Mouse (Mus musculus) neural tube, embryonic 14.5 days (tissue): ENCODE measurements at regions not wholly inside any gene's neighbourhood (a gene's known extent, or its start where the extent isn't known, plus 50 kb on each side); places are given as distances from the start of the nearest gene placed in this dataset.

Experiments used
- ATAC-seq: fragments of 200-750 bp; cut with Nextera tagmentation; 2 replicates; pipeline ENCODE4 v1.8.0; 2017; ENCODE audit warnings: low read depth, mild to moderate bottlenecking, moderate TSS enrichment, moderate library complexity
- H3K27ac ChIP-seq: fragments of 300-500 bp; sonication (generic); 2 replicates; pipeline ENCODE4 v1.5.1; 2014; ENCODE audit warnings: low read depth, mild to moderate bottlenecking, control low read depth, low read length, moderate library complexity, mixed read lengths
- H3K27me3 ChIP-seq: fragments of 300-500 bp; sonication (generic); 2 replicates; pipeline ENCODE4 v1.6.1; 2014; ENCODE audit warnings: low read length; ENCODE audit not compliant: control insufficient read depth, insufficient read depth
- H3K36me3 ChIP-seq: fragments of 300-500 bp; sonication (generic); 2 replicates; pipeline ENCODE4 v1.6.1; 2014; ENCODE audit warnings: low read length, mixed read lengths; ENCODE audit not compliant: control insufficient read depth, insufficient read depth
- H3K4me1 ChIP-seq: fragments of 300-500 bp; sonication (generic); 2 replicates; pipeline ENCODE4 v1.6.1; 2014; ENCODE audit warnings: low read length; ENCODE audit not compliant: control insufficient read depth, insufficient read depth
- H3K4me2 ChIP-seq: fragments of 300-500 bp; sonication (generic); 2 replicates; pipeline ENCODE4 v1.6.1; 2014; ENCODE audit warnings: mild to moderate bottlenecking, low read depth, low read length, control low read depth
- H3K4me3 ChIP-seq: fragments of 300-500 bp; sonication (generic); 2 replicates; pipeline ENCODE4 v1.5.1; 2014; ENCODE audit warnings: low read depth, low read length, control low read depth, mixed read lengths
- H3K9ac ChIP-seq: fragments of 300-500 bp; sonication (generic); replicated peaks from 2 replicates; pipeline ENCODE4 v1.6.1; 2014; ENCODE audit warnings: low read depth, mild to moderate bottlenecking, control low read depth, low read length, mixed read lengths
- H3K9me3 ChIP-seq: fragments of 300-500 bp; sonication (generic); 2 replicates; pipeline ENCODE4 v1.6.1; 2016; ENCODE audit warnings: low read length; ENCODE audit not compliant: control insufficient read depth
- whole genome bisulfite sequencing: fragments of 180-500 bp; shearing (Covaris S2); extraction: QIAGEN DNeasy Blood & Tissue Kit; methylation state at CpG from one replicate; pipeline ENCODE4 v1.1.7; 2014; 5-methylcytosine and 5-hydroxymethylcytosine counted together

DNA sequence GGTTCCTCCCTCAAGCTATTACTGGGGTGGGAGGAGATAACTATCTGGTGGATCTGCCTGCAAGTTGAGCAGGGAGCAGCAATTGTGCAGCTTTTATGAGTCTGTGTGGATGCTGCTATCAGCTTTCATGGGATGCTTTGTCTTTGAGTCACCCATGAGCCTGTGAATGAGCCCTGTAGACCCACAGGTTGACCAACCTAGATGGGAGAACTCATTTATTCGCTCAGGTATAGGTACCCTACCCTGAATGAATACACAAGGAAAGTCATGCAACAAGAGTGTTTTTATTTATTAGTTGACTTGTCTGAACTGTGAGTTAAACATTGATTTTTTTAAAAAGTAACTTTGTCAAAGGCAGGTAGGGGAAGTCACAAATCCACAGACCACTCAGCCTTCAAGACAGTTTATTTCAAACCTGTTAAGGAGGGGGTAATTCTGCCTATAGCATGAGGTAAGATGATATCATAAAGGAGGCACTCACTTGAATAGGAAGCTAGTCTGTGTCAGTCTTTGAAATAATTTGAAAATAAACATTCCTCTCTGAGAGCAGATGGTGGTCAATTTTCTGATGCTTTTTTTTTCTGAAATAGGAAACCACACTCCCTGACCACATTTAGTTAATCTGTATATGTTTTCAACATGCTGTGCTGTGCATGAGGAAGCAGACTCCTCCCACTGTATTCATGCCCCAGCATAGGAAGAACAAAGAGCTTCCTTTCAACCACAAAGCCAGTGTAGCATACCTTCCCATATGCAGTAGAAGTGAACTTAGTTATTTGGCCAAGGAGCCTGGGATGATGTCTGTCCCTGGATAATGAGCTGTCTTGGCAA is 302.0 kb downstream of the Cmpk2 start:
- ATAC-seq = no peak
- no peaks in the 10 kb centered on the region for H3K36me3 ChIP-seq
- no peaks in the 10 kb centered on the region for H3K4me1 ChIP-seq
- no peak overlapping the region for H3K4me3 ChIP-seq
- H3K27ac ChIP-seq = no peak overlapping the region
- H3K9ac ChIP-seq = no peak overlapping the region
- no peak overlapping the region for H3K4me2 ChIP-seq
- WGBS = 94% methylated on average over 1 of the region's 1 CpGs
- H3K9me3 ChIP-seq = no peaks in the 10 kb centered on the region
- no peaks in the 10 kb centered on the region for H3K27me3 ChIP-seq

- no peaks in the 10 kb centered on the region for H3K27me3 ChIP-seq
- no peak overlapping the region for H3K27ac ChIP-seq
- no peaks in the 10 kb centered on the region for H3K36me3 ChIP-seq
- no peak overlapping the region for H3K4me2 ChIP-seq
- ATAC-seq = no peak
- H3K4me1 ChIP-seq = no peaks in the 10 kb centered on the region
- no peak overlapping the region for H3K4me3 ChIP-seq
- no peaks in the 10 kb centered on the region for H3K9me3 ChIP-seq
- 86% methylated on average over 3 of the region's 3 CpGs for WGBS
- no peak overlapping the region for H3K9ac ChIP-seq
These were observed 298.5 kb downstream of the Cmpk2 start for GRCm38 (mm10) chr12:26767551-26767950.

DNA sequence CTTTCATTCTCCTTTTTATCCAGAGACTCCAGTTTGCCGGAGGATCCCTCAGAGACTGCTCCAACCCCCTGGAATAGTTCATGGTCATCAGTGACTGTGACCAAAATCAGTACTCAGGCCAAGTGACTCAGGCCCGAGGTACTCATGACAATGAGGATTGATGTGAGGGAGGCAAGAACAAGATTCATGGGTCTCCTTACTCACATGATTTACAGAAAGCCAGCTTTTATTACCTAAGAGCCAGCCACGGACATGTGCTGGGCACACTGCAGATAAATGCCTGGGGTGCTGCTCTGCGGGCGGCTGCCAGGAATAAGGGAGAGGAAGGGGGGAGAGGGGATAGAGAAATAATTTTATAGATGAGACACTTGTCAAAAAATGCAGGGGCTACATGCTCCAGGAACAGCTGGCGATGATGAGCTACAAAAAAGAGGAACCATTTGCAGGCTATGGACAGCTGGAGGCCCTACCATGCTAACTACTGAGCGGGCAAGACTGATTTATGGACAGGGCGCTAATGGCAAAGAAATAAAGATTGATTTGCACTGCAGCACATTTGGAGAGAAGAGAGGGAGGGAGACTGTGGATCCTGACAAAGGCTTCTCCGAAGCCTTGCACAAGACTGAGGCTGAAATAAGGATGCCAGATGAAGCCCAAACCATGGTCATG is 289.8 kb downstream of the Cmpk2 start:
- Histone ChIP-seq H3K4me1 (peaks cover 7% of the 10 kb centered on the region; the same call in 1 of the 2 replicates), H3K27me3 (no peaks in the 10 kb centered on the region), H3K4me2 (peak overlapping the region; percentile 16; the same call in 1 of the 2 replicates), H3K9ac (no peak overlapping the region), H3K27ac (peak overlapping the region; percentile 75; the same call in 1 of the 2 replicates), H3K4me3 (no peak overlapping the region), H3K36me3 (no peaks in the 10 kb centered on the region), H3K9me3 (no peaks in the 10 kb centered on the region)
- WGBS = 10% methylated on average over 9 of the region's 9 CpGs
- peak; percentile 90 for ATAC-seq

- Histone ChIP-seq H3K9ac (no peak overlapping the region), H3K4me2 (no peak overlapping the region), H3K36me3 (no peaks in the 10 kb centered on the region), H3K27ac (no peak overlapping the region), H3K4me3 (no peak overlapping the region), H3K9me3 (no peaks in the 10 kb centered on the region), H3K4me1 (peaks cover 7% of the 10 kb centered on the region; the same call in 1 of the 2 replicates), H3K27me3 (no peaks in the 10 kb centered on the region)
- no peak for ATAC-seq
- WGBS = 14% methylated on average over 2 of the region's 2 CpGs
These were observed 287.3 kb downstream of the Cmpk2 start for GRCm38 (mm10) chr12:26756284-26756683.

- Histone ChIP-seq H3K27ac (no peak overlapping the region), H3K9me3 (no peaks in the 10 kb centered on the region), H3K36me3 (no peaks in the 10 kb centered on the region), H3K4me2 (no peak overlapping the region), H3K27me3 (no peaks in the 10 kb centered on the region), H3K9ac (no peak overlapping the region), H3K4me3 (no peak overlapping the region), H3K4me1 (peaks cover 7% of the 10 kb centered on the region; the same call in 1 of the 2 replicates)
- 60% methylated on average over 2 of the region's 2 CpGs for WGBS
- ATAC-seq = no peak
These were observed 285.6 kb downstream of the Cmpk2 start for GRCm38 (mm10) chr12:26754611-26755010.

DNA sequence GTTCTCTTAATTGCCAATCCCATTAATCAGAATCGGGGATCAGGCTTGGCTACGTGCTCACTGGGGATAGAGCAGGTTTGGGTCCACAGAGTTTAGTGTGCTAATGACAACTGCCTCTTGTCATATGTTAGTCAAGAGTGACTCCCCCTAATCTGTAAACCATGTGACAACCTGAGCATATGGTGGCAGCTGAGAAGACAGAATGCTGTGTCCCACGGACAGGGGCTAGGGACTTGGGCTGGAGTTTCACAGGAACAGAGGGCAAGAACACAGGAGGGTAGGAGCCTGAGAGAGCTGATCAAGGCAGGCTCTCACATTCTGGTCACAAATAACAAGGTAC is 265.5 kb downstream of the Cmpk2 start:
- Histone ChIP-seq H3K4me2 (no peak overlapping the region), H3K36me3 (no peaks in the 10 kb centered on the region), H3K27ac (peak overlapping the region; percentile 18; the same call in 1 of the 2 replicates), H3K4me1 (peaks cover 9% of the 10 kb centered on the region), H3K27me3 (no peaks in the 10 kb centered on the region), H3K9me3 (no peaks in the 10 kb centered on the region), H3K9ac (no peak overlapping the region), H3K4me3 (no peak overlapping the region)
- peak; percentile 51 for ATAC-seq
- WGBS = 13% methylated on average over 3 of the region's 3 CpGs

DNA sequence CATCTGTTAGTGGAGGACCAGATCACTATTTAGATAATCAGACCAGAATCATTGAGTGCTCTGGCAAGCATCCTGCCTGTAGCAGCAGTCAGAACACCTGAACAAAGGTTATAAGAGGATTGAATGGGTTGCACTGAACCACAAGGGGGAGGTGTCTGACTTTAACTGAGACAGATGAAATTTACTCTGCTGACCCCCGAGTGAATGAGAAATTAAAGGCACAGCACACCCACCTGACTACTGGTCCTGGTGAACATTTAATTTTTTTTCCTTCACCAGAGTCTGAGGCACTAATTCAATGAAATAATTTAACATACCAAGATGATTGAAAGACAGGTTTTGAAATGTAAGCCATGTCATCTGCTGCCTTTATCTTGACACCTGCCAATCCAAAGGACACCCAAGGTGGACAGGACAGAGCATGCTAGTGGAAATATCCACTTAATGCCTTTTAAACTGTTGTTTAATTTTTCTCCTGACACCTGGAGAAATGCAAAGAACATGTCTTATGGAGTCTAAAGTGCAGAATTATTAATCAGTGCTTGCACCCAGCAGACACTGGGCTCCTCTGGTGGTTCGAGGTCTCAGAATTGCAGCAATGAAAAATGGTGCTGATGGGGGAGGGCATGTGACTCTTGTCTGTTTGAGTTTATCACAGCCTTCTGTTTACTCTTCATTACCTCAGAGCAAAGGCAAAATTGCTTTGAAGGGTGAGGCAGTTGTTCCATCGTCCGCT is 265.0 kb downstream of the Cmpk2 start:
- H3K9me3 ChIP-seq = no peaks in the 10 kb centered on the region
- no peaks in the 10 kb centered on the region for H3K36me3 ChIP-seq
- ATAC-seq = peak; percentile 61
- H3K4me2 ChIP-seq = no peak overlapping the region
- H3K4me3 ChIP-seq = no peak overlapping the region
- peak overlapping the region; percentile 18; the same call in 1 of the 2 replicates for H3K27ac ChIP-seq
- WGBS = 17% methylated on average over 4 of the region's 4 CpGs
- no peaks in the 10 kb centered on the region for H3K27me3 ChIP-seq
- peaks cover 9% of the 10 kb centered on the region for H3K4me1 ChIP-seq
- H3K9ac ChIP-seq = no peak overlapping the region

DNA sequence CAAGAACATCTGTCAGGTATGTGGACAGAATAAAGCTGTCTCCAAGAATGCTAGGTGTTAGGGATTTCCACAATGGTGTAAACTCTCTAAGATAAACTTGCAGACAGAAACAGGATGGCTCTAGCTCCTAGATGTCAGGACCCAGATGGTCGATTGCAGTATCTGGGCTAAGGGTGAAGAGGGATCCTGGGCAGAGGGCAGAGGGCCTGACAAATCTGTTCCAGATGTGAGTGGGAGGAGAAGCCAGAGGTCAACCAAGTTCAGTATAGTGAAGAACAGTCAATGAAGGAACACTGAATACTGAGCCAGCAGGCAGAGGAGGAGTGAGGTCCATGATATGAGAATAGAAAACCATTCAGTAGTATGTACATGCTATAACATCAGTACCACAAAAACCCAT is 254.4 kb downstream of the Cmpk2 start:
- no peaks in the 10 kb centered on the region for H3K27me3 ChIP-seq
- 75% methylated on average over 1 of the region's 1 CpGs for WGBS
- no peak for ATAC-seq
- no peak overlapping the region for H3K4me2 ChIP-seq
- no peaks in the 10 kb centered on the region for H3K4me1 ChIP-seq
- H3K4me3 ChIP-seq = no peak overlapping the region
- H3K27ac ChIP-seq = no peak overlapping the region
- H3K36me3 ChIP-seq = no peaks in the 10 kb centered on the region
- H3K9me3 ChIP-seq = no peaks in the 10 kb centered on the region
- no peak overlapping the region for H3K9ac ChIP-seq

DNA sequence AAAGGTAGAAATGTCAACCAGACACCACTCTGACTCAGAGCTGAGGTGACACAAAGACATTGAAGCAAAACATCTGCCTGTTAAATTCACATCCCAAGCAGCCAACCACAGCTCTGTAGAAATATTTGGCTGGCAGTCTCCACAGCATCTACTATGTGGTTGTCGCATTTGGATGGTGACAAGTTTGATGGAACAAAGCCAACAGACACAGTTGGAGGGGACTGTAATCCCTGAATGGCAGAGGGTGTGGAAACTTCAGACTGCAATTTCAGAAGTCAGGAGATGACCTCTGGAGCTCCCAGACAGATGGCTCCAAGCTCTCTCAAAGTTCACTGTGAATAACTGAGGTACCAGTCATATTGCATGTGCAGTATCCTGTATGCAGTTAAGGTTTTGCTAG is 229.8 kb downstream of the Cmpk2 start:
- Histone ChIP-seq H3K9ac (no peak overlapping the region), H3K4me2 (no peak overlapping the region), H3K9me3 (no peaks in the 10 kb centered on the region; the same call in 1 of the 2 replicates), H3K36me3 (no peaks in the 10 kb centered on the region), H3K27me3 (no peaks in the 10 kb centered on the region), H3K27ac (no peak overlapping the region), H3K4me1 (no peaks in the 10 kb centered on the region), H3K4me3 (no peak overlapping the region)
- WGBS = 82% methylated on average over 1 of the region's 1 CpGs
- no peak for ATAC-seq
